Mouse (Mus musculus) heart, postnatal 0 days (tissue): ENCODE results near the gene Casp9.

Source experiments
- CTCF ChIP-seq: IDR thresholded peaks from 2 replicates; pipeline ENCODE4 v1.5.1; 2016; ENCODE audit warnings: antibody characterized with exemption, control low read depth, low read depth
- EP300 ChIP-seq: IDR thresholded peaks from 2 replicates; pipeline ENCODE4 v1.6.1; 2016; ENCODE audit warnings: antibody characterized with exemption, low read depth

DNA sequence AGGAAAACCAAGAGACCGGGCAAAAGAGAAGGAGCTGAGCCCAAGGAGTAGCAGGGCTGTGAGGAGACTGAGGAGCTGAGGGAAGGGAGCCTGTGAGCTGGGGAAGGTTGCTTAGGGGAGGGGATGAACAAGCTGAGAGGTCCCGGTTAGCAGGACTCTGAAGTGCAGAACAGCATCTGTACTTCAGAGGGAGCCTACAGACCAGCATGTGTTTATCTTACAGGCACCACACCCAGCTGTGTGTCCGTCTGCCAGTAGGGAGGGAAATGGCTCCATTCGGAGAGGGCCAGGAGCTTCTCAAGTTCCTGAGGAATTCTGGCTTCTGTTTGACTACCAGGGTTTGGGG, 41.4 kb upstream of the Casp9 start:
- TF ChIP-seq CTCF (0 out of 2 replicates have a peak, but pooled peaks have one; percentile 6), EP300 (no peak)
